Mouse (Mus musculus) heart, adult 2 months (tissue): ENCODE results near the gene Tmem208. TPM values are rescaled to one million over a fixed set of nuclear protein-coding genes. Genes with fewer than 3 reads are reported as not detected.
"Not testable (repeated sequence)": the region's sequence is repeated elsewhere in the genome, so short reads cannot be mapped to it uniquely, and the experiment has no call there.

Experiments
- DNase-seq, 2 experiments: peaks; one replicate each; pipeline ENCODE4 v3.0.0; 2021
- H3K27ac ChIP-seq: fragments of 200-600 bp; 2 replicates; pipeline ENCODE4 v1.8.1; 2022
- H3K27me3 ChIP-seq: fragments of 200-500 bp; 2 replicates; pipeline ENCODE4 v1.6.1; 2012; ENCODE audit warnings: mild to moderate bottlenecking, low read length, inconsistent platforms, mixed read lengths; ENCODE audit not compliant: control insufficient read depth, insufficient read depth
- H3K36me3 ChIP-seq: fragments of 200-500 bp; 2 replicates; pipeline ENCODE4 v1.6.1; 2012; ENCODE audit warnings: low read length, inconsistent platforms; ENCODE audit not compliant: control insufficient read depth, insufficient read depth
- H3K4me1 ChIP-seq: fragments of 200-500 bp; 2 replicates; pipeline ENCODE4 v1.6.1; 2011; ENCODE audit warnings: low read length; ENCODE audit not compliant: control insufficient read depth, insufficient read depth
- H3K4me3 ChIP-seq: fragments of 200-600 bp; 2 replicates; pipeline ENCODE4 v1.8.1; 2022
- H3K79me2 ChIP-seq: fragments of 200-500 bp; replicated peaks from 2 replicates; pipeline ENCODE4 v1.6.1; 2012; ENCODE audit warnings: mild to moderate bottlenecking, inconsistent platforms, low read length, moderate library complexity, mixed read lengths; ENCODE audit not compliant: control insufficient read depth, insufficient read depth
- H3K9ac ChIP-seq: fragments of 200-500 bp; 2 replicates; pipeline ENCODE4 v1.6.1; 2012; ENCODE audit warnings: low read depth, mild to moderate bottlenecking, control low read depth, inconsistent platforms, low read length, mixed read lengths
- CTCF ChIP-seq: fragments of 200-600 bp; IDR thresholded peaks from 2 replicates; pipeline ENCODE4 v1.8.1; 2022; ENCODE audit warnings: antibody characterized with exemption, mild to moderate bottlenecking, moderate library complexity
- EP300 ChIP-seq: fragments of 200-500 bp; IDR thresholded peaks from 2 replicates; pipeline ENCODE4 v1.6.1; 2011; ENCODE audit warnings: low read depth, low read length, control low read depth; ENCODE audit not compliant: insufficient read depth
- POLR2A ChIP-seq: fragments of 200-500 bp; IDR thresholded peaks from 2 replicates; pipeline ENCODE4 v1.6.1; 2011; ENCODE audit warnings: mild to moderate bottlenecking, low read depth, low read length, control low read depth; ENCODE audit not compliant: insufficient read depth
- WGBS: fragments of 180-500 bp; shearing (Covaris S2); methylation state at CpG from one replicate; pipeline ENCODE4 v1.1.7; 2018; 5-methylcytosine and 5-hydroxymethylcytosine counted together
- intact Hi-C: fragments of 180-260 bp; cut with DNase I; formaldehyde crosslinking; loops from one replicate; pipeline ENCODE4 v1.15.1; 2025
- polyA plus RNA-seq: library from polyadenylated mRNA; depleted of rRNA; stranded (reverse); fragments of >200 nt; gene quantifications from 2 replicates; pipeline ENCODE4 v1.2.3, GENCODE M21; 2012
- total RNA-seq, 2 experiments: library from RNA; stranded (reverse); gene quantifications; 2 replicates each; pipeline ENCODE4 v1.2.3; 2021

Tmem208 gene
- total and polyA plus RNA-seq, 3 experiments = 24.1 to 43.6 (median 26.6) TPM

GRCm38 (mm10) chr8:105290554-105291314, 35.4 kb upstream of the Tmem208 start:
- intact Hi-C loops = loop anchor here (2.0 to 10.0 kb wide), 3 partner anchors 36 to 636 kb away; partner anchors contain the start of gene B3gnt9

GRCm38 (mm10) chr8:105291364-105291763, 34.8 kb upstream of the Tmem208 start:
- intact Hi-C loops = loop anchor here (2.0 to 10.0 kb wide), 3 partner anchors 37 to 637 kb away; partner anchors contain the start of gene B3gnt9
- H3K36me3 ChIP-seq = not testable (repeated sequence)

More at GRCm38 (mm10) chr8:105290554-105291314, 35.4 kb upstream of the Tmem208 start:
- no peaks in the 10 kb centered on the region for H3K79me2 ChIP-seq
- H3K27me3 ChIP-seq = no peaks in the 10 kb centered on the region
- no peak overlapping the region for H3K9ac ChIP-seq
- WGBS = 17% methylated on average over 31 of the region's 31 CpGs
- no peak overlapping the region for H3K4me3 ChIP-seq
- no peak overlapping the region for H3K27ac ChIP-seq
- TF ChIP-seq CTCF (peak; percentile 97; the same call in 1 of the 2 replicates), EP300 (0 out of 2 replicates have a peak, but pooled peaks have one; percentile 55), POLR2A (no peak)
- DNase-seq = peak; percentile 86 to 90
- no peaks in the 10 kb centered on the region for H3K36me3 ChIP-seq
- H3K4me1 ChIP-seq = peaks cover 11% of the 10 kb centered on the region

GRCm38 (mm10) chr8:105291802-105292201, 34.4 kb upstream of the Tmem208 start:
- intact Hi-C loops = loop anchor here (2.0 to 10.0 kb wide), 3 partner anchors 37 to 637 kb away; partner anchors contain the start of gene B3gnt9

More at GRCm38 (mm10) chr8:105291364-105291763, 34.8 kb upstream of the Tmem208 start:
- not testable (repeated sequence) for H3K27me3 ChIP-seq, H3K4me3 ChIP-seq, H3K79me2 ChIP-seq, H3K27ac ChIP-seq, H3K9ac ChIP-seq, DNase-seq
- H3K4me1 ChIP-seq = peaks cover 11% of the 10 kb centered on the region
- 75% methylated on average over 8 of the region's 8 CpGs for WGBS

GRCm38 (mm10) chr8:105292471-105292870, 33.7 kb upstream of the Tmem208 start:
- no peaks in the 10 kb centered on the region for H3K79me2 ChIP-seq
- peaks cover 11% of the 10 kb centered on the region for H3K4me1 ChIP-seq
- H3K27me3 ChIP-seq = no peaks in the 10 kb centered on the region
- intact Hi-C loops = loop anchor here (5.0 to 10.0 kb wide), 2 partner anchors 170 to 638 kb away; no protein-coding TSS in a partner anchor
- no peak overlapping the region for H3K27ac ChIP-seq
- 73% methylated on average over 7 of the region's 7 CpGs for WGBS
- H3K4me3 ChIP-seq = no peak overlapping the region
- DNase-seq = no peak
- H3K36me3 ChIP-seq = no peaks in the 10 kb centered on the region
- no peak overlapping the region for H3K9ac ChIP-seq
- TF ChIP-seq POLR2A (no peak), EP300 (no peak), CTCF (no peak)

More at GRCm38 (mm10) chr8:105291802-105292201, 34.4 kb upstream of the Tmem208 start:
- WGBS = 53% methylated on average over 3 of the region's 3 CpGs
- H3K4me3 ChIP-seq, H3K27me3 ChIP-seq, H3K79me2 ChIP-seq, DNase-seq, H3K9ac ChIP-seq, H3K36me3 ChIP-seq, H3K27ac ChIP-seq: not testable (repeated sequence)
- H3K4me1 ChIP-seq = peaks cover 11% of the 10 kb centered on the region
- peak; percentile 52 for TF ChIP-seq CTCF

- whole genome bisulfite sequencing = 79% methylated on average over 19 of the region's 19 CpGs
- no peak for DNase-seq
- Histone ChIP-seq H3K36me3 (no peaks in the 10 kb centered on the region), H3K4me1 (peaks cover 13% of the 10 kb centered on the region), H3K79me2 (no peaks in the 10 kb centered on the region), H3K9ac (no peak overlapping the region), H3K4me3 (no peak overlapping the region), H3K27ac (no peak overlapping the region), H3K27me3 (no peaks in the 10 kb centered on the region)
- intact Hi-C loops = loop anchor here (5.0 to 10.0 kb wide), 2 partner anchors 171 to 639 kb away; no protein-coding TSS in a partner anchor
- TF ChIP-seq EP300 (no peak), CTCF (no peak), POLR2A (no peak)
These were observed 32.7 kb upstream of the Tmem208 start for GRCm38 (mm10) chr8:105293405-105293804.

- peaks cover 10% of the 10 kb centered on the region for H3K4me1 ChIP-seq
- 59% methylated on average over 9 of the region's 9 CpGs for WGBS
- no peak for TF ChIP-seq POLR2A
- TF ChIP-seq EP300 = no peak
- no peak for TF ChIP-seq CTCF
- H3K27ac ChIP-seq = peak overlapping the region; percentile 88
- H3K9ac ChIP-seq = peak overlapping the region; percentile 51
- no peaks in the 10 kb centered on the region for H3K27me3 ChIP-seq
- H3K79me2 ChIP-seq = no peaks in the 10 kb centered on the region
- peak overlapping the region; percentile 34 for H3K4me3 ChIP-seq
- intact Hi-C loops = loop anchor here (5.0 to 10.0 kb wide), 2 partner anchors 172 to 640 kb away; no protein-coding TSS in a partner anchor
- DNase-seq = no peak
- peaks cover 4% of the 10 kb centered on the region for H3K36me3 ChIP-seq
These were observed 31.4 kb upstream of the Tmem208 start for GRCm38 (mm10) chr8:105294776-105295175.
